Mouse (Mus musculus): Measurements from ENCODE around the gene Fam120a.

DNA sequence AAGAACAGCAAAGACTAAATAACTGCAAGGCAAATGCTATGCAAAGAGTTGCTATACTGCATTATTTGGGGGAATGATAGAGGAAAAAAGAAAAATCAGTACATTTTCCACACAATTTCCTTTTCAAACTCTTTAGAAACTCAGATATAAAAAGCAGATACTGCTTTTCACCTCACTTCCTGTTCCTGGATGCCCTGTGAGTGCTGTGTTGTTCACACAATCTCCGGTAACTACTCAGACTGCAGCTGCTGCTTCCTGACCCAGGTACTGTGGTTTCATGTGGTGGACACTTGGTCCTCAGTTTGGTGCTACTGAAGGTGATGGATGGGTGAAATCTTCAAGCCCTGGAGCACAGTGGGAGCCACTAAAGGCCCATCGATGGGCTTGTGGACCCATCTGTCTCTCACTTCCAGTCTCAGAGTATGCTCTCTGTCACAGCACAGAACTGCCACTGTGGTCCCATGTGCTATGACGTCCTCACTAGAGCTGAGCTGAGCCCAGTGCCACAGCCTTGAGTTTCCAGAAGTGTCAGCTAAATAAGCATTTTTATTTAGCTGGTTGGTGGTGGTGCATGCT, 38.2 kb downstream of the Fam120a start:
- no peak for TF ChIP-seq CTCF (IDR thresholded peaks at IDR 0.05; ENCODE audit: borderline replicate concordance, control insufficient read depth, extremely low read depth, insufficient read depth, low read length, poor library complexity)
- no peak for TF ChIP-seq POLR2A (IDR thresholded peaks at IDR 0.05; ENCODE audit: control insufficient read depth, extremely low read depth, insufficient read depth, low read length, poor library complexity)
